Mouse (Mus musculus) erythroblast, embryonic 14.5 days (primary cell): Measurements from ENCODE around the gene Ffar1. TPM values are rescaled to one million over a fixed set of nuclear protein-coding genes. Genes with fewer than 3 reads are reported as not detected.
"Not testable (repeated sequence)": the region's sequence is repeated elsewhere in the genome, so short reads cannot be mapped to it uniquely, and the experiment has no call there.

Experiments used
- H3K27me3 ChIP-seq: 2 replicates; pipeline ENCODE4 v1.6.1; 2012; ENCODE audit warnings: inconsistent platforms; ENCODE audit not compliant: control insufficient read depth
- H3K36me3 ChIP-seq: 2 replicates; pipeline ENCODE4 v1.6.1; 2012; ENCODE audit warnings: mild to moderate bottlenecking, inconsistent platforms; ENCODE audit not compliant: control insufficient read depth
- H3K4me1 ChIP-seq: 2 replicates; pipeline ENCODE4 v1.6.1; 2012; ENCODE audit warnings: inconsistent platforms; ENCODE audit not compliant: control insufficient read depth
- H3K4me3 ChIP-seq: replicated peaks from 2 replicates; pipeline ENCODE3; 2012; ENCODE audit warnings: moderate library complexity, mild to moderate bottlenecking, inconsistent platforms
- H3K9me3 ChIP-seq: 2 replicates; pipeline ENCODE4 v1.6.1; 2012; ENCODE audit warnings: low read length, inconsistent platforms, mixed read lengths; ENCODE audit not compliant: control insufficient read depth
- GATA1 ChIP-seq: IDR thresholded peaks from 2 replicates; pipeline ENCODE4 v1.6.1; 2012; ENCODE audit warnings: low read length, inconsistent platforms, mixed read lengths
- TAL1 ChIP-seq: IDR thresholded peaks from 3 replicates; pipeline ENCODE4 v1.6.1; 2012; ENCODE audit warnings: low read length, inconsistent platforms, mixed read lengths
- polyA plus RNA-seq: library from polyadenylated mRNA; stranded (reverse); fragments of >175 nt; gene quantifications from 2 replicates; pipeline ENCODE4 v1.2.3, GENCODE M21; 2012

Ffar1 gene
- polyA plus RNA-seq, 1 experiment = not detected

- Histone ChIP-seq H3K36me3 (no peaks in the 10 kb centered on the region), H3K4me3 (no peak overlapping the region), H3K27me3 (no peaks in the 10 kb centered on the region), H3K9me3 (no peaks in the 10 kb centered on the region), H3K4me1 (no peaks in the 10 kb centered on the region)
- TF ChIP-seq GATA1 (no peak), TAL1 (no peak)
Measured at GRCm38 (mm10) chr7:30840306-30840705, 21.1 kb downstream of the Ffar1 start.

GRCm38 (mm10) chr7:30837277-30837676 is 24.1 kb downstream of the Ffar1 start:
- Histone ChIP-seq H3K4me1 (no peaks in the 10 kb centered on the region), H3K27me3 (no peaks in the 10 kb centered on the region), H3K36me3 (no peaks in the 10 kb centered on the region), H3K9me3 (no peaks in the 10 kb centered on the region), H3K4me3 (no peak overlapping the region)
- TF ChIP-seq GATA1 (no peak), TAL1 (no peak)

- H3K36me3 ChIP-seq, H3K4me3 ChIP-seq, H3K4me1 ChIP-seq, H3K9me3 ChIP-seq, H3K27me3 ChIP-seq: not testable (repeated sequence)
Measured at GRCm38 (mm10) chr7:30832684-30833083, 28.7 kb downstream of the Ffar1 start.

GRCm38 (mm10) chr7:30832261-30832660 is 29.1 kb downstream of the Ffar1 start:
- H3K4me1 ChIP-seq = no peaks in the 10 kb centered on the region
- H3K4me3 ChIP-seq = no peak overlapping the region

GRCm38 (mm10) chr7:30829428-30829827 is 31.9 kb downstream of the Ffar1 start:
- peaks cover 2% of the 10 kb centered on the region; the same call in 1 of the 2 replicates for H3K9me3 ChIP-seq
- H3K27me3 ChIP-seq = no peaks in the 10 kb centered on the region
- no peaks in the 10 kb centered on the region for H3K36me3 ChIP-seq
- no peak overlapping the region for H3K4me3 ChIP-seq
- H3K4me1 ChIP-seq = no peaks in the 10 kb centered on the region
- TF ChIP-seq GATA1 (no peak), TAL1 (no peak)

More at GRCm38 (mm10) chr7:30832261-30832660, 29.1 kb downstream of the Ffar1 start:
- no peaks in the 10 kb centered on the region for H3K27me3 ChIP-seq
- no peaks in the 10 kb centered on the region for H3K36me3 ChIP-seq
- H3K9me3 ChIP-seq = peaks cover 2% of the 10 kb centered on the region; the same call in 1 of the 2 replicates
- TF ChIP-seq TAL1 (no peak), GATA1 (no peak)

GRCm38 (mm10) chr7:30828871-30829270 is 32.5 kb downstream of the Ffar1 start:
- not testable (repeated sequence) for H3K4me1 ChIP-seq, H3K36me3 ChIP-seq, H3K27me3 ChIP-seq, H3K4me3 ChIP-seq, H3K9me3 ChIP-seq

- TF ChIP-seq GATA1 = no peak
- TF ChIP-seq TAL1 = no peak
- Histone ChIP-seq H3K9me3 (peaks cover 2% of the 10 kb centered on the region; the same call in 1 of the 2 replicates), H3K36me3 (no peaks in the 10 kb centered on the region), H3K27me3 (no peaks in the 10 kb centered on the region), H3K4me3 (no peak overlapping the region), H3K4me1 (no peaks in the 10 kb centered on the region)
Measured at GRCm38 (mm10) chr7:30826660-30827059, 34.7 kb downstream of the Ffar1 start.

GRCm38 (mm10) chr7:30824306-30824705 is 37.1 kb downstream of the Ffar1 start:
- Histone ChIP-seq H3K4me3 (no peak overlapping the region), H3K4me1 (no peaks in the 10 kb centered on the region; the same call in 1 of the 2 replicates), H3K9me3 (peaks cover 2% of the 10 kb centered on the region; the same call in 1 of the 2 replicates), H3K36me3 (no peaks in the 10 kb centered on the region), H3K27me3 (no peaks in the 10 kb centered on the region)
- TF ChIP-seq GATA1 (no peak), TAL1 (no peak)

GRCm38 (mm10) chr7:30823675-30824074 is 37.7 kb downstream of the Ffar1 start, which contains the start of gene Ffar2:
Gene Ffar2, minus strand, starts transcription at chr7:30823775.
- H3K27me3 ChIP-seq = no peaks in the 10 kb centered on the region
- H3K4me3 ChIP-seq = no peak within 1 kb of the TSS
- H3K9me3 ChIP-seq = peaks cover 2% of the 10 kb centered on the region; the same call in 1 of the 2 replicates
- H3K4me1 ChIP-seq = no peaks in the 10 kb centered on the region; the same call in 1 of the 2 replicates
- TF ChIP-seq TAL1 (no peak), GATA1 (no peak)
- H3K36me3 ChIP-seq = no peaks in the 10 kb centered on the region

GRCm38 (mm10) chr7:30821532-30821931 is 39.8 kb downstream of the Ffar1 start:
- Histone ChIP-seq H3K4me1 (no peaks in the 10 kb centered on the region; the same call in 1 of the 2 replicates), H3K27me3 (no peaks in the 10 kb centered on the region), H3K4me3 (no peak overlapping the region), H3K9me3 (no peaks in the 10 kb centered on the region), H3K36me3 (no peaks in the 10 kb centered on the region)
- TF ChIP-seq TAL1 (no peak), GATA1 (no peak)
